Mouse (Mus musculus): ENCODE data around the gene Drap1. TPM values are rescaled to one million over a fixed set of nuclear protein-coding genes. Genes with fewer than 3 reads are reported as not detected.
A peak's percentile ranks its signal among the peaks of the same experiment; 100 is the strongest.

Gene Drap1
- total and polyA plus RNA-seq, 3 experiments: 183 to 307 TPM; not detected in 1

- TF ChIP-seq NRF1 (IDR thresholded peaks at IDR 0.05; ENCODE audit: insufficient read depth, low read depth, low read length, poor library complexity, severe bottlenecking) (no peak), POLR2A (IDR thresholded peaks at IDR 0.05; ENCODE audit: control insufficient read depth in 1 of 2, insufficient read depth in 1 of 2, low read depth in 1 of 2, low read length in 2 of 2, poor library complexity in 1 of 2) (peak; percentile 37 to 64; a peak in 2 of 4 replicates), ELF1 (IDR thresholded peaks at IDR 0.05; ENCODE audit: low read depth, low read length) (peak; percentile 81), UBTF (IDR thresholded peaks at IDR 0.05; ENCODE audit: borderline replicate concordance, insufficient read depth, low read depth, low read length) (no peak), KAT2A (conservative IDR thresholded peaks at IDR 0.05; ENCODE audit: low read depth, low read length) (peak; percentile 42; the same call in 1 of the 2 replicates), USF1 (IDR thresholded peaks at IDR 0.05; ENCODE audit: low read depth, low read length) (peak; percentile 34; the same call in 1 of the 2 replicates), USF2 (IDR thresholded peaks at IDR 0.05; ENCODE audit: borderline replicate concordance in 1 of 2, insufficient read depth in 1 of 2, low read depth in 1 of 2, low read length in 2 of 2) (no peak), MYC (IDR thresholded peaks at IDR 0.05; ENCODE audit: low read depth, low read length) (no peak)
These were observed 48.9 kb upstream of the Drap1 start, which contains the start of gene Efemp2 (continued) for GRCm38 (mm10) chr19:5473720-5474119.

DNA sequence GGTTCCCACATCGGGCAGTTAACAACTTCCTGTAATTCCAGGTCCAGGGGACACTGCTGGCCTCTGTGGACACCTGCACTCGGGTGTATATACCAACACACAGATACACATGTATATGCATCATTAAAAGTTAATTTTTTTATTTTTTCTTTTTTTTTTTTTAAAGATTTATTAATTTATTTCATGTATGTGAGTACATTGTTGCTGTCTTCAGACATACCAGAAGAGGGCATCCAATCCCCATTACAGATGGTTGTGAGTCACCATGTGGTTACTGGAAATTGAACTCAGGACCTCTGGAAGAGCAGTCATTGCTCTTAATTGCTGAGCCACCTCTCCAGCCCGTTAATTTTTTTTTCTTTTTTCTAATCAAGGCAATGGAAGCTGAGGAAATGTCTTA is 48.1 kb upstream of the Drap1 start:
- Histone ChIP-seq H3K27ac (ENCODE audit: control insufficient read depth, low read depth, low read length) (peak overlapping the region; percentile 72), H3K9ac (ENCODE audit: control insufficient read depth, low read depth, low read length, poor library complexity, severe bottlenecking) (no peak overlapping the region; the same call in 1 of the 2 replicates), H3K36me3 (ENCODE audit: control insufficient read depth in 1 of 2, insufficient read depth in 2 of 2, low read length in 2 of 2) (peaks cover 0 to 4% of the 10 kb centered on the region in 2 experiments; a peak in 2 of 4 replicates), H3K9me3 (replicated peaks; ENCODE audit: insufficient read depth, low read length) (no peaks in the 10 kb centered on the region), H3K4me3 (ENCODE audit: control insufficient read depth in 1 of 2, insufficient read depth in 1 of 2, low read depth in 2 of 2, low read length in 2 of 2) (no peak overlapping the region), H3K4me1 (ENCODE audit: control insufficient read depth in 1 of 2, insufficient read depth in 2 of 2, low read length in 2 of 2) (peaks cover 0 to 10% of the 10 kb centered on the region in 2 experiments; a peak in 1 of 4 replicates), H3K27me3 (ENCODE audit: control insufficient read depth in 1 of 2, insufficient read depth in 2 of 2, low read length in 2 of 2) (no peaks in the 10 kb centered on the region), H3K79me2 (ENCODE audit: control insufficient read depth, insufficient read depth, low read length, poor library complexity) (no peaks in the 10 kb centered on the region; the same call in 1 of the 2 replicates)
- peak; percentile 73 for DNase-seq (ENCODE audit: low read depth, low spot score)
- TF ChIP-seq MXI1 (IDR thresholded peaks at IDR 0.05; ENCODE audit: low read depth, low read length): no peak
- 0 out of 2 replicates have a peak, but pooled peaks have one; percentile 49 for TF ChIP-seq JUND (IDR thresholded peaks at IDR 0.05; ENCODE audit: low read depth, low read length)
- TF ChIP-seq MAX (IDR thresholded peaks at IDR 0.05; ENCODE audit: low read length): 0 out of 2 replicates have a peak, but pooled peaks have one; percentile 3
- TF ChIP-seq POLR2AphosphoS5 (IDR thresholded peaks at IDR 0.05; ENCODE audit: borderline replicate concordance, low read depth, low read length): no peak
- peak; percentile 56 for TF ChIP-seq ZNF384 (IDR thresholded peaks at IDR 0.05; ENCODE audit: low read depth, low read length)
- no peak for TF ChIP-seq KAT2A (conservative IDR thresholded peaks at IDR 0.05; ENCODE audit: low read depth, low read length)
- TF ChIP-seq TAL1 (IDR thresholded peaks at IDR 0.05; ENCODE audit: low read length): no peak
- peak; percentile 8 to 48 (median 9); a peak in 3 of 6 replicates for TF ChIP-seq CTCF (IDR thresholded peaks at IDR 0.05 in 2 of 3, conservative IDR thresholded peaks at IDR 0.05 in 1 of 3; ENCODE audit: control insufficient read depth in 1 of 3, insufficient read depth in 1 of 3, low read depth in 2 of 3, low read length in 3 of 3, poor library complexity in 1 of 3, severe bottlenecking in 1 of 3)
- TF ChIP-seq CHD1 (IDR thresholded peaks at IDR 0.05; ENCODE audit: low read depth, low read length): no peak
- no peak for TF ChIP-seq GABPA (IDR thresholded peaks at IDR 0.05; ENCODE audit: low read depth, low read length)
- no peak for TF ChIP-seq POLR2AphosphoS2 (IDR thresholded peaks at IDR 0.05; ENCODE audit: low read length)
- no peak for TF ChIP-seq MAFK (IDR thresholded peaks at IDR 0.05; ENCODE audit: borderline replicate concordance, low read depth, low read length)
- TF ChIP-seq ZMIZ1 (IDR thresholded peaks at IDR 0.05; ENCODE audit: low read depth, low read length): no peak
- TF ChIP-seq CHD2 (IDR thresholded peaks at IDR 0.05; ENCODE audit: low read length): no peak
- TF ChIP-seq NRF1 (IDR thresholded peaks at IDR 0.05; ENCODE audit: insufficient read depth, low read depth, low read length, poor library complexity, severe bottlenecking): no peak
- TF ChIP-seq TCF12 (IDR thresholded peaks at IDR 0.05; ENCODE audit: low read depth, low read length): no peak
- TF ChIP-seq ETS1 (IDR thresholded peaks at IDR 0.05; ENCODE audit: low read depth, low read length): no peak
- no peak for TF ChIP-seq USF1 (IDR thresholded peaks at IDR 0.05; ENCODE audit: low read depth, low read length)
- peak; percentile 86 for TF ChIP-seq MYC (IDR thresholded peaks at IDR 0.05; ENCODE audit: low read depth, low read length)
- TF ChIP-seq RCOR1 (IDR thresholded peaks at IDR 0.05; ENCODE audit: low read depth, low read length): no peak
- TF ChIP-seq POLR2A (IDR thresholded peaks at IDR 0.05; ENCODE audit: control insufficient read depth in 1 of 2, insufficient read depth in 1 of 2, low read depth in 1 of 2, low read length in 2 of 2, poor library complexity in 1 of 2): no peak
- TF ChIP-seq USF2 (IDR thresholded peaks at IDR 0.05; ENCODE audit: borderline replicate concordance in 1 of 2, insufficient read depth in 1 of 2, low read depth in 1 of 2, low read length in 2 of 2): no peak
- TF ChIP-seq HCFC1 (IDR thresholded peaks at IDR 0.05; ENCODE audit: low read depth, low read length): no peak
- no peak for TF ChIP-seq BHLHE40 (IDR thresholded peaks at IDR 0.05; ENCODE audit: borderline replicate concordance, low read depth, low read length)
- TF ChIP-seq ZKSCAN1 (IDR thresholded peaks at IDR 0.05; ENCODE audit: low read depth, low read length): no peak
- no peak for TF ChIP-seq ZC3H11A (IDR thresholded peaks at IDR 0.05; ENCODE audit: low read depth, low read length)
- TF ChIP-seq SMC3 (IDR thresholded peaks at IDR 0.05; ENCODE audit: low read depth, low read length): peak; percentile 22; the same call in 1 of the 2 replicates
- no peak for TF ChIP-seq E2F4 (IDR thresholded peaks at IDR 0.05; ENCODE audit: borderline replicate concordance, low read depth, low read length)
- TF ChIP-seq UBTF (IDR thresholded peaks at IDR 0.05; ENCODE audit: borderline replicate concordance, insufficient read depth, low read depth, low read length): no peak
- no peak for TF ChIP-seq MYB (IDR thresholded peaks at IDR 0.05; ENCODE audit: low read depth, low read length)
- no peak for TF ChIP-seq EP300 (IDR thresholded peaks at IDR 0.05; ENCODE audit: low read depth in 1 of 2, low read length in 2 of 2)
